Mouse (Mus musculus) retina, embryonic 14.5 days (tissue): ENCODE results near the gene Mfsd4b4.
"Not testable (repeated sequence)": the region's sequence is repeated elsewhere in the genome, so short reads cannot be mapped to it uniquely, and the experiment has no call there.

Experiments used
- DNase-seq: peaks from one replicate; pipeline ENCODE4 v3.0.0-alpha.2; 2015; ENCODE audit warnings: low spot score

Gene Mfsd4b4

GRCm38 (mm10) chr10:39898874-39899371 is at the start of gene Mfsd4b4:
TSS of gene Mfsd4b4 (minus strand) at chr10:39899238.
- peak; percentile 87 for DNase-seq

- DNase-seq: not testable (repeated sequence)
Observed at GRCm38 (mm10) chr10:39947195-39947594, 48.2 kb upstream of the Mfsd4b4 start.

GRCm38 (mm10) chr10:39936553-39936952 is 37.5 kb upstream of the Mfsd4b4 start:
- DNase-seq: no peak

DNA sequence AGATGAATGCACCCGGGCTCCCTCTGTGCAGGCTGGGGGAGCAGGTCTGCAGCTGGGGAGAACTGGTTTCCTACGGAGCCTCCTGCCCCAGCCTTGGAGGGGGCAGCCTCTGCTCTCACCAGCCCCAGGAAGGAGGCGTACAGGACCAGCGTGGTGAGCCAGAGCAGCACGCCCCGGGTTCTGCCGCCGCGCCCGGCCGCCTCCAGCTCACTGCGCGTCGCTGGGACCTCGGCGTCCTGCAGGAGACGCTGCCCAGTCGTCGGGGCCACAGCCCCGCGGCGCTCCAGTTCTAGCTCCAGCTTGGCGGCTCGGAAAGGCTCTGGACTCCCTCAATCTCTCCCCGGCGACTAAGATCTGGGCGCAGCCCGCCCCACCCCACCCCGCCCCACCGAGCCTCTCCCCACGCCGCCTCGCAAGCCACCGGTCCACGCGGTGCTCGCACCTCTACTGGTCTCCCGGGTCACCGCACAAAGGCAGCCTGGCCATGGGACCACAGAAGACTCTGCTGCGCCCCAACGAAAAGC is 27.6 kb upstream of the Mfsd4b4 start, which contains the start of gene Mfsd4b2:
Gene Mfsd4b2, minus strand, starts transcription at position 308 of the 524 bp plus-strand sequence.
- DNase-seq: peak; percentile 62

DNA sequence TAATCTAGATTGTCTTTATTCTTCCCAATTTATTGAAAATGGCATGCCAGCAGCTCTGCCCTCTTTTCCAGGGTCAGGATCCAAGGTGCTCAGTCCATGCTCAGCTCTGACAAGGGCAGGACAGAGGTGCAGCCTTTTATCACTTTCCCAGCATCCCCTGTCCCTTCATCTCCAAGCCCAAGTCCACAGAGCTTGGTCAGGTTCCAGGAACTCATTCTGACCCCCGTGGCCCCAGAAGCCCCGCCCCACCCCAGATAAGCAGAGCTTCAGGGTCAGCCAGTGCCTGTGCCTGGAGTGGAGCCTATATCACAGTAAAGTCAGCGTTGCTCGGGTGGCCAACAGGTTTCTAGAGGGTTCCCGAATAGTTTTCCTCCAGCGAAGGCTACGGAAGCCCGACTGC is 25.5 kb upstream of the Mfsd4b4 start:
- not testable (repeated sequence) for DNase-seq

- DNase-seq: no peak
Observed at GRCm38 (mm10) chr10:39912616-39913015, 13.6 kb upstream of the Mfsd4b4 start.

DNA sequence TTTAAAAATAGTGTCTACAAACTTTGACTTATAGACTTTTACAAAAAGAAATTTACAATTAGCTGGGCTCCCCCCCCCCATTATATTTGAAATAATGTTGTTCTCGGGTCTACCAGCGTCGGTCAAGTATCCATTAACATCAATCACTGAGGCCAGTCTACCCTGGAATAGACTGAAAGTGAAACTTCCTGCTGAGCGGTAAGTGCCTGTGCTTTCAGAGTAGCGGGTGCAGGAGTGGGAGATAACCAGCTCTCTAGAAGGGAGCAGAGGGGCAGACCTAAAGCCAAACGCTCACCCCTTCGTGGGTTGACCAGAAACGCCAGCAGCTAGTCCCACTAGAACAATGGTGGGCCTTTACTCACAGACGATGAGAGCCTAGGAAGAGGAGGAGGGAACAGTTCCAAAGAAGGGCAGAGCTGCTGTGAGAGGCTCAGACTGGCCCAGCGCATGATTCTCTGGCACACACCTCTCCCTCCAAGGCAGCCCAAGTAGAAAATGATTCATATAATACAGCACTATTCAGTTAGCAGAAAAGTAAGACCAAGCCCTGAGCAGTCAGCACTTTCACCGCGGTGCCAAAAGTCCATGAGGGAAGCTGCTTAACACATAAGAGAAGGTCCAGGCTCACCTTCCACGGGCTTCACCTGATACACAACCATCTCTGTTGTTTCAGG is 9.9 kb upstream of the Mfsd4b4 start:
- no peak for DNase-seq

DNA sequence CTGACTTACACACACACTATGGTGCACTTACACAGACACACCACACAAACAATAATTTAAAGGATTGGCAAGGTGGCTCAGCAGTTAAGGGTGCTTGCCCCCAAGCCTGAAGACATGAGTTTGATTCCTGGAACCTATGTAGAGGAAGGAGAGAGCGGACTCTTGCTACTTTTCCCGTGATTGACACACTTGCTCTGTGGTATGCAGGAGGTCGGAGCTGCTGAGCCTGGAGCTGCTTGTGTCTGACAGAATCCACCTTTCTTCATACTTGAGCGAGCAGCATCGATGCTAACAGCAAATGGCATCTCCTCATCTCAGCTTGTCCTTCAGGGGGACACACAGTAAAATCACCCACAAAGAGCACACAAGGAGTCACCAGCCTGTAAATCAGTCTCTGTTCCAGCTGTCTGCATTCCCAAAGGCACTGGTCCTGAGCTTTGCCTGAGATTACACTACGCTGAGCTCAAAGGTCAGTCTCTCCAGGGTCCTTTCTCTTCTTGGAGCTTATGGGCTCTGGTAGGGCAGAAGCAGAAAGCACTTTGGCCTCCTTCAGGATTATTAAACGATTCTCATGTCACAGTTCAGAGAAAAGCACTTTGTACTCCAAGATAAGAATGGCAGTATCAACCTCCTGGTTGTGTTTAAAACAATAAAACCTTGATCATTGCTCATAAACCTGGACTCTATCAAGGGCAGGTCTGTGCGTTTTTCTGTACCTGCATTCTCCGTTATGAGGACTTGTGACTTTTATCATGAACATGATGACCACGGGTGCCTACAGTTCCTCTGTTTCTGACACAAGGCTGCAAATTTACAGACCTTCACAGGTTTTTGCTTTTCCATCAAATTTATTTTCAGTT is 8.0 kb upstream of the Mfsd4b4 start:
- peak; percentile 43 for DNase-seq

DNA sequence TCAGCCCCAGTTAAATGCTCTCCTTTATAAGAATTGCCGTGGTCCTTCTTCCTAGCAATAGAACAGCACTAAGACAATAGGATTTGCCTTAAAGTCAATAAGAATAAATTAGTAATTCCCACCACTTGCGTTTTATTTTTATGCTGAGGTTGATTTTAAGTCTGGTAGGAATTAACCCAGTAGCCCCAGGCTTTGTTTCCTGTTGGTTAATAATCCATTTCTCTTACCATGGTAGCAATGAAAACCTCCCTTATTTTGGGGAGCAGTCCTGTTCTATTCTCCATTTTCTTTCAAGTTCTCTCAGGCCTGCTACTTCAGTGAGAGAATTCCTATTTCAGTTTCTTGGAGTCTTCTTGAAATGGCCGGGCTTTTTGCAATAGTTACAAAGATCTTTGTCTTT is 5.2 kb upstream of the Mfsd4b4 start:
- no peak for DNase-seq

DNA sequence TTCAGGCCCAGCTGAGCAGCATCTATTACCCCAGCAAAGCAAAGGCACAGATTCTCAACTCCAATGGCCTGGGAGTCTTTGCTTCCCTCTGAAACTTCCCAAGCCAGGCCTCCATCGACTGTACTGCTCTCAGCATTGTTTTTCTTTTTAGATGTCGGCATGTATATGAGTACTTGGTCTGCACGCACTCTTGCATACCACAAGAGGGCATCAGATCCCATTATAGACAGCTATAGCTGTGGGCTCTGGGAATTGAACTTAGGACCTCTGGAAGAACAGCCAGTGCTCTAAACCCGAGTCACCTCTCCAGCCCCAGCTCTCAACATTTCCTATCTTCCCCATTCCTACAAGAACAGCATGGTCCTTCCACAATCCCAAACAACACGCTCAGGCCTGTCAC is 2.5 kb downstream of the Mfsd4b4 start:
- no peak for DNase-seq

DNA sequence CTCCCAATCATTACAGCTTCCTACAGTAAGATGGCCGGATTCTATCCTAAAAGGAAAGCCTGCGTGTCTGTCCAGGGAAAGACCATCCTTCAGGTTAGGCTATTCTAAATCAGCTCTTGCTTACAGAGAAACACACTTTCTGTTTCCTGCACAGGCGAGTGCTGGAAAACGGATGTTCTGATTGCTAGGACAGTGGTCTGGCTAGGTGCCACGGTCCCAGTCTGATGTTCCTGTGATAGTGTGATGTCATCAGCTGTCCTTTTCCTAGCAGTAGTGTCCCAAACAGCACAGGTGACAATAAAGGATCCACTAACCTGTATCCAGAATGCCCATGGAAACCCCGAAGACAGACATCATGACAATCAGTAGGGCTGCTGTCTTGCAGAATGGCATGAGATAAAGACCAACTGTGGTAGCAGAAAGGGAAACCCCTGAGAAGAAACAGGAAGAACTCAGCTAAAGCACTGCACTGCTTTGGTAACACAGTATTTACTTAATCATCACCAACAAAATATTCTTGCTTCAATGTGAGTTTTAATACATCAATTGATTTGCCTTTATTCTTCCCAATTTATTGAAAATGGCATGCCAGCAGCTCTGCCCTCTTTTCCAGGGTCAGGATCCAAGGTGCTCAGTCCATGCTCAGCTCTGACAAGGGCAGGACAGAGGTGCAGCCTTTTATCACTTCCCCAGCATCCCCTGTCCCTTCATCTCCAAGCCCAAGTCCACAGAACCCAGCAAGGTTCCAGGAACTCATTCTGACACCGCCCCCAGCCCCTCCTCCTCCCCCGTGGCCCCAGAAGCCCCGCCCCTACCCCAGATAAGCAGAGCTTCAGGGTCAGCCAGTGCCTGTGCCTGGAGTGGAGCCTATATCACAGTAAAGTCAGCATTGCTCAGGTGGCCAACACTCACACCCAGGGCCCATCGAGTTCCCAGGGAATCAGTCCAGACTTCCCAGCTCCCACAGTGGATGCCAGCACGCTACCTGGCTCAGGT is 5.0 kb downstream of the Mfsd4b4 start:
- no peak for DNase-seq

- DNase-seq: no peak
Observed at GRCm38 (mm10) chr10:39888621-39889020, 10.4 kb downstream of the Mfsd4b4 start.

DNA sequence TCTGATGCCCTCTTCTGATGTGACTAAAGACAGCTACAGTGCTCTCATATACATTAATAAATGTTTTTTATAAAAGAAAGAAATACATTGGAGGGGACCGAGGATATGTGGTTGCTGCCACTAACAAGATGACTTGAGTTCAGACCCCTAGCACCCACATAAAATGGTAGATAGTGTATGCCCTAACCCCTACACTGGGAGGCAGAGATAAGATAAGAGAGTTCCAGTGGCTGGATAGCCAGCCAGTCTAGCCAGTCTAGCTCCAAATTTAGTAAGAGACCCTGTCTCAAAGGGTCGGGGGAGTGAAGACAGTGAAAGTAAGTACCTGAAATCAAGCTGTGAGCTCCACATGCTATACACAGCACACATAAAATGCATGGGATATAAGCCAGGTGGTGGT is 33.5 kb downstream of the Mfsd4b4 start:
- DNase-seq: no peak

- no peak for DNase-seq
Observed at GRCm38 (mm10) chr10:39842621-39843020, 56.4 kb downstream of the Mfsd4b4 start.
